Mouse (Mus musculus): ENCODE data around the gene Eif4g2. TPM values are rescaled to one million over a fixed set of nuclear protein-coding genes. Genes with fewer than 3 reads are reported as not detected.

Eif4g2 gene
- 823 and 917 TPM in 2 replicates for polyA plus RNA-seq (2015; fragmentation: Nextera tagmentation; extraction: Ambion mirVana)

DNA sequence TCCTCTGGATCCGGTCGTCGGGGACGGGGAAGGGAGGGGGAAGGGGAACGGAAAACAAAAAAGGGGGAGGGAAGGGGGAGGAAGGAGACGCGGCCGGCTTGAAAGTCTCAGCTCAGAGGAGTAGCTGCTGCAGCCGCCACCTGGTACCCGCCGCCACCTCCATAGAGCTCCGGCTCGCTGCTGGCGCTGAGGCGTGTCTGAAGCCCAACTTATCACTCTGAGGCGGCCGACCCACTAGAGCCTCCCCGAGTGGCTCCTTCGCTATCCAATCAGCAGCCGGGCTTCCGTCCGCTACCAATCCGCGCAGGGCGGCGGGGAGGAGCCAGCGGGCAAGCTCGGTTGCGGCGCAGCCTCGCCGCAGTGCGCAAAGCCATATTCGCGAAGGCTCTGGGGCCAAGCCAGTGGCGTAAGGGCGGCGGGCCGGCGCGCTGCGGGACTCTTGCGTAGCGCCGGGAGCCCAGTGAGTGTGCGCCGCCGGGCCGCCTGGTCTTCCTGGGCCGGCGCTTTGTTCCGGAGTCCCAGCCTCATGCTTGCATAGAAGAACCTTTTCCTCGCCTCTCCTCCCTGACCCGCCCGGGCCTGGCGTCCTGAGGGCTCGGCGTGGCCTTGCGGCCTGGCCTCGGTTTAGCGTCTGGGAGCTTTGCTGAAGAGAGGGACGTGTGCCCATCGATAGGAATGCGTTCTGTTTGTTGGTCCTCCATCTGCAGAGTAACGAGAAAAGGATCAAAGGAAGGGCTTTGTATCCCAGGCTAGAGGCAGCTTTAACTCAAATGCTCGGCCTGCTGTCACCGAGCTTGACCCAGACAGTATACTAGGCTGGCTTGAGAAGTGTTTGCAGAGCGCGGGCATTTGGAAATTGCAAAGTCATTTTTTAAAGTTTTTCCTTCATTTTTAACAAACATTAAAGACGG, at the start of gene Eif4g2:
Gene Eif4g2, minus strand, starts transcription at position 209 of the 911 bp plus-strand sequence.
- peak within 1 kb of the TSS; percentile 100 for H3K27ac ChIP-seq
- H3K4me1 ChIP-seq: peaks cover 23% of the 10 kb centered on the region
- WGBS: under 1% methylated on average over 70 of the region's 70 CpGs
- ATAC-seq (ENCODE audit: low FRiP score, low read depth): peak; percentile 99
- peak within 1 kb of the TSS; percentile 92 for H3K4me2 ChIP-seq (replicated peaks)
- H3K9me3 ChIP-seq: no peaks in the 10 kb centered on the region
- peak within 1 kb of the TSS; percentile 99 for H3K4me3 ChIP-seq
- H3K27me3 ChIP-seq: no peaks in the 10 kb centered on the region
- peaks cover 35% of the 10 kb centered on the region for H3K36me3 ChIP-seq
- H3K9ac ChIP-seq: peak within 1 kb of the TSS; percentile 100

- no peak for ATAC-seq (ENCODE audit: low FRiP score, low read depth)
Observed at GRCm38 (mm10) chr7:111132596-111132995, 49.8 kb upstream of the Eif4g2 start.

DNA sequence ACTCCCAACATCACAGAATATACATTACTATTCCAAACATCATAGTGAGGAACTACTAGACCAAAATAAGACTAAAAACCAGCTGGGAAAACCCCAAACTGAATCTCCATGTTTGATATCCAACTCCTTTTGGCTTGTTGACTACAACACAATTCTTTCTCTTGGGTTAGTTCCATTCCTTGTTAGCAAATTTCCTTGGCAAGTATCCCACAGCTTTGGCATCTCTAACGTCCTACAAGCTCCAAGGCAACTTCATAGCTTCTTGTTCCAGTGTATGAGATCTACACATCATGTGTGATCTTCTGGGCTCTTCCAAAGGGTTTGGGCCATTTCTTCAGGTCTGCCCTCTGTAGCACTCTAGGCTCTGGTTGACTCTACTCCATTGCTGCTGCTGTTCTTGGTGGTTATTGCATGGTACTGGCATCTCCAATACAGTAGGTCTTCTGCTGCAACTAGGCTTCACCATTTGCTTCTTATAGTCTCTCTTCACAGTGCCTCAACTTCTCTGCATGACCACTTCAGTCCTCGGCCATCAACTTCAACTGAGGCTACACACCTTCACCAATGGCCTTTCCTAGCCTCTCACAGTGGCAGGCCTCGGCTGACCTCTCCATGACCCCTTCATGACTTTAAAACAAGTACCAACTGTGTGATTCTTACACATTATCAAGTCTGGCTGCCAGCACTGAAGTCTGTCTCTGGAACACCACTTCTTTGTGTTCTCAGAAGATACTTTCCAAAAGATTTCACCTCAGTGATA, 44.0 kb upstream of the Eif4g2 start:
- H3K4me1 ChIP-seq: peaks cover 4% of the 10 kb centered on the region; the same call in 1 of the 2 replicates
- no peaks in the 10 kb centered on the region for H3K9me3 ChIP-seq
- 81% methylated on average over 3 of the region's 3 CpGs for WGBS
- H3K4me3 ChIP-seq: no peak overlapping the region
- no peaks in the 10 kb centered on the region for H3K36me3 ChIP-seq
- H3K9ac ChIP-seq: no peak overlapping the region
- no peak overlapping the region for H3K4me2 ChIP-seq (replicated peaks)
- no peaks in the 10 kb centered on the region for H3K27me3 ChIP-seq
- no peak for ATAC-seq (ENCODE audit: low FRiP score, low read depth)
- no peak overlapping the region for H3K27ac ChIP-seq

More at GRCm38 (mm10) chr7:111132596-111132995, 49.8 kb upstream of the Eif4g2 start:
- no peaks in the 10 kb centered on the region for H3K27me3 ChIP-seq
- H3K4me1 ChIP-seq: peaks cover 3% of the 10 kb centered on the region; the same call in 1 of the 2 replicates
- H3K4me2 ChIP-seq (replicated peaks): no peak overlapping the region
- H3K9ac ChIP-seq: no peak overlapping the region
- no peaks in the 10 kb centered on the region for H3K36me3 ChIP-seq
- no peaks in the 10 kb centered on the region for H3K9me3 ChIP-seq
- 64% methylated on average over 2 of the region's 2 CpGs for WGBS
- H3K27ac ChIP-seq: no peak overlapping the region
- H3K4me3 ChIP-seq: no peak overlapping the region

DNA sequence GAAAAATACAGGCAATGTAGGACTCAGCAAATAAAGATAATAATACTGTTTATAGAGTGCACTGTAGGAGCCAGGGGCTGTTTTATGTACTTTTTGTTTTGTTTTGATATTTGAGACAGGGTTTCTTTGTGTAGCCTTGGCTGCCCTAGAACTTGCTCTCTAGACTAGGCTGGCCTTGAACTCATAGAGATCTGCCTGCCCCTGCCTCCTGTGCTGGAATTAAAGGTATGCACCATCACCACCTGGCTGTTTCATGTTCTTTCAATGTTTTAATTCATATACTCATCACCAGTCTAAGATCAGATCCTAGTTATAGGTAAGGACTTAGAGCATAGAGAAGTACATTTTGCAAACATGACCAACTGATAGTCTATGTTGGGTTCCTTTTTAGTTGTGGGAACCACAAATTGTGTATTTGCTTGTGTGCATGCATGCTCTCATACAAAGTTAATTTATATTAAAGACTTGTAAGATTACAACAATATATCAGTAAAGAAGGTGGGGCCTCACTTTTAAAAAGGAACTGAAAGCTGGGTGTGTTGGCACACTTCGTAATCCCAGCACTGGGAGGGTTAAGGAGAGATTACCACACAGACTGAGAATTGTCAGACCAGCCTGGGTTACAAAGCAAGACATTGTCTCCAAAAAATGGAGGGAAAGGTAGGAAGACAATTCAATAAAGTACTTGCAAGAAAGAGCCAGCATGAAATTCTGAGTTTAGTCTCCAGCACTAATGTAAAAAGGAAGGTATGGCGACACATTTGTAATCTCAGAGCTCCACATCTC, 41.1 kb upstream of the Eif4g2 start:
- Histone ChIP-seq H3K9me3 (no peaks in the 10 kb centered on the region), H3K4me3 (no peak overlapping the region), H3K27ac (no peak overlapping the region), H3K9ac (no peak overlapping the region), H3K36me3 (no peaks in the 10 kb centered on the region), H3K4me1 (peaks cover 9% of the 10 kb centered on the region), H3K27me3 (no peaks in the 10 kb centered on the region), H3K4me2 (replicated peaks) (no peak overlapping the region)
- no peak for ATAC-seq (ENCODE audit: low FRiP score, low read depth)
- 97% methylated on average over 2 of the region's 2 CpGs for WGBS

- Histone ChIP-seq H3K9me3 (no peaks in the 10 kb centered on the region), H3K4me1 (peaks cover 9% of the 10 kb centered on the region), H3K9ac (peak overlapping the region; percentile 85), H3K36me3 (peaks cover 7% of the 10 kb centered on the region; the same call in 1 of the 2 replicates), H3K27me3 (no peaks in the 10 kb centered on the region), H3K4me2 (replicated peaks) (peak overlapping the region; percentile 70), H3K4me3 (peak overlapping the region; percentile 67), H3K27ac (peak overlapping the region; percentile 98)
- under 1% methylated on average over 44 of the region's 44 CpGs for WGBS
- ATAC-seq (ENCODE audit: low FRiP score, low read depth): peak; percentile 99
Observed at GRCm38 (mm10) chr7:111122531-111123130, 39.8 kb upstream of the Eif4g2 start.

DNA sequence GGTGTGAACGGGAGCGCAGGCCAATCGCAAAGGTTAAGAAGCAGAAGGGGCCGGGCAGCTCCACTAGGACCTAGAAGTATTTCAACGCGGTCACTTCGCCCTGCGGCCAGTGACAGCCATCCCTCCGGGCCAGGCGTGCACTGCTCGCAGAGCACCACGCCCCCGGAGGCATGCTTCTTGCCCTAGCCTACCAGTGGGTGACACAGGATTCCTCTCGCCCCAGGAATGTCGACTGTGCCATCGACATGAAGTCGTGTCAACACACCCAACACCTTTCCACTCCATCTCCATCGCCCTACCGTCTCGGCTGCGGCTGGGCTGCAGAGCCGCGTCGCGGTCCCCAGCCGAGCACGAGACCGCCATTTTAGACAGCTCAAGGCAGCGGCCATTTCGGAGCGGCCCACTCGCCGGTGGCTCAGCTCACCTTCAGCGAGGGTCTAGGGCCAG, 39.3 kb upstream of the Eif4g2 start:
- H3K9me3 ChIP-seq: no peaks in the 10 kb centered on the region
- H3K4me2 ChIP-seq (replicated peaks): peak overlapping the region; percentile 70
- H3K27ac ChIP-seq: peak overlapping the region; percentile 98
- no peaks in the 10 kb centered on the region for H3K27me3 ChIP-seq
- peak overlapping the region; percentile 67 for H3K4me3 ChIP-seq
- peaks cover 9% of the 10 kb centered on the region for H3K4me1 ChIP-seq
- H3K36me3 ChIP-seq: peaks cover 7% of the 10 kb centered on the region; the same call in 1 of the 2 replicates
- under 1% methylated on average over 34 of the region's 34 CpGs for WGBS
- H3K9ac ChIP-seq: peak overlapping the region; percentile 85
- ATAC-seq (ENCODE audit: low FRiP score, low read depth): peak; percentile 91

- H3K27ac ChIP-seq: peak overlapping the region; percentile 98
- peak overlapping the region; percentile 70 for H3K4me2 ChIP-seq (replicated peaks)
- no peaks in the 10 kb centered on the region for H3K27me3 ChIP-seq
- no peak for ATAC-seq (ENCODE audit: low FRiP score, low read depth)
- no peaks in the 10 kb centered on the region for H3K9me3 ChIP-seq
- H3K36me3 ChIP-seq: peaks cover 7% of the 10 kb centered on the region; the same call in 1 of the 2 replicates
- H3K4me1 ChIP-seq: peaks cover 9% of the 10 kb centered on the region
- H3K9ac ChIP-seq: peak overlapping the region; percentile 85
- peak overlapping the region; percentile 67 for H3K4me3 ChIP-seq
- WGBS: 40% methylated on average over 9 of the region's 9 CpGs
Observed at GRCm38 (mm10) chr7:111121522-111121921, 38.7 kb upstream of the Eif4g2 start.

DNA sequence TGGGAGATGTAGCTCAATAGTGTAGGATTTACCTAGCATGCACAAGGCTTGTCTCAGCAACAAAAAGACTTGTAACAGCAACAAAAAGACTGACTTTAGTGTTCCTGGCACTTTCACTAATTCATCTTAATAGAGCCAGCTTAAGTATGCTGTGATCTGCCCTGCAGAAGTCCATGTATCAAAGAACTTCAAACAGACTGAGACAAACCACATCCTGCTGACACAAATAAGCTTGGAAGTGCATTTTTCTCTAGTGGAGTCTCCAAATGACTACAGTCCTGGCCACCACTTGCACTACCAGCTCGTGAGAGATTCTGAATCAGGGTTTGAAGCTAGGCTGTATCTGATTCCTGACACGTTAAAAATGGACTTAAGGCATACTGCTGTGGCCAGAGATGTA, 26.7 kb upstream of the Eif4g2 start:
- Histone ChIP-seq H3K9me3 (no peaks in the 10 kb centered on the region; the same call in 1 of the 2 replicates), H3K27ac (no peak overlapping the region), H3K4me2 (replicated peaks) (no peak overlapping the region), H3K4me1 (no peaks in the 10 kb centered on the region), H3K4me3 (no peak overlapping the region), H3K27me3 (no peaks in the 10 kb centered on the region), H3K36me3 (peaks cover 10% of the 10 kb centered on the region), H3K9ac (no peak overlapping the region)
- ATAC-seq (ENCODE audit: low FRiP score, low read depth): no peak
- 59% methylated on average over 2 of the region's 2 CpGs for WGBS

DNA sequence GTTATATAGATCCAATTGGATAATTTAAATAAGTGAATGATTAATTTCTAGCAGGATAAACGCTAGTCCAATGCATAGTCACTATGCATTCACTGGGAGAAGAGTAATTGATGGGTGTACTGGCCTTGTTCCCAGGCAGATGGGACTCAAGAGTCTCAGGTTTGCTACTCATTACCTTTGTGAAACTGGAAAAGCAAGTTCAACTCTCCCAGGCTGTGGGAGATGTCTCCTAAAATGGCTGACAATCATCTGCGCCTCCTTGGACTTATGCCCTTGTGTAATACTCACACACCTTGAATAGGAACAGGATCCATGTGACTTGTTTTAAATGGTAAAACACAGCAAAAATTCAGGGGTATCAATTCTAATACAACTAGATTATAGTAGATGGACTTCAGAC, 26.3 kb upstream of the Eif4g2 start:
- Histone ChIP-seq H3K36me3 (peaks cover 6% of the 10 kb centered on the region), H3K9me3 (no peaks in the 10 kb centered on the region; the same call in 1 of the 2 replicates), H3K4me1 (no peaks in the 10 kb centered on the region), H3K27ac (no peak overlapping the region), H3K4me2 (replicated peaks) (no peak overlapping the region), H3K9ac (no peak overlapping the region), H3K27me3 (no peaks in the 10 kb centered on the region), H3K4me3 (no peak overlapping the region)
- 86% methylated on average over 2 of the region's 2 CpGs for WGBS
- ATAC-seq (ENCODE audit: low FRiP score, low read depth): no peak

- 92% methylated on average over 1 of the region's 1 CpGs for WGBS
- no peak for ATAC-seq (ENCODE audit: low FRiP score, low read depth)
Observed at GRCm38 (mm10) chr7:111098196-111098595, 15.4 kb upstream of the Eif4g2 start.

GRCm38 (mm10) chr7:111095169-111095568, 12.3 kb upstream of the Eif4g2 start:
- Histone ChIP-seq H3K9me3 (no peaks in the 10 kb centered on the region), H3K27ac (no peak overlapping the region), H3K4me2 (replicated peaks) (no peak overlapping the region), H3K4me3 (no peak overlapping the region), H3K27me3 (no peaks in the 10 kb centered on the region), H3K36me3 (no peaks in the 10 kb centered on the region), H3K4me1 (no peaks in the 10 kb centered on the region), H3K9ac (no peak overlapping the region)
- WGBS: 80% methylated on average over 2 of the region's 2 CpGs
- no peak for ATAC-seq (ENCODE audit: low FRiP score, low read depth)

More at GRCm38 (mm10) chr7:111098196-111098595, 15.4 kb upstream of the Eif4g2 start:
- Histone ChIP-seq H3K4me1 (no peaks in the 10 kb centered on the region), H3K27ac (no peak overlapping the region), H3K36me3 (no peaks in the 10 kb centered on the region), H3K4me3 (no peak overlapping the region), H3K4me2 (replicated peaks) (no peak overlapping the region), H3K9ac (no peak overlapping the region), H3K27me3 (no peaks in the 10 kb centered on the region), H3K9me3 (no peaks in the 10 kb centered on the region)
